Mouse (Mus musculus): ENCODE measurements at regions not wholly inside any gene's neighbourhood (a gene's known extent, or its start where the extent isn't known, plus 50 kb on each side); places are given as distances from the start of the nearest gene placed in this dataset.

DNA sequence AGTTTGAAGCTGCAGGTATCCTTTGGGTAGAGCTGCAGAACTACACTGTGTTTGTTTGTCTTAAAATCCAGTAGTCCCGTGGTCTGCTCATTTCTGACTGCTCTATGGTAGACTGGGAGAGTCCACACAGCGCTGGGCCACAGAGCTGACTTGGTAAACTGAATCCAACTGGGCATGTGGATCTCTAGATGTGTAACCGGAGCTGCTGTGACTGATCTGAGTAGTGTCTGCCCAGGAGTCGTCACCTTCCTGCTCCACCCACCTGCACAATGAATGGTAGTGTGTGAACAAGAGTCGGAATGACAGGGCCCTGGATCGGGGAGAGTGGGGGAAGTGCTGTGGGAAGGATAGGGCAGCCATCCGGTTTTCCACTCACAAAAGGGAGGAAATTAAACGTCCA lies 87.5 kb upstream of the Fam3c start:
- DNase-seq (ENCODE audit: low spot score): peak; percentile 27

DNA sequence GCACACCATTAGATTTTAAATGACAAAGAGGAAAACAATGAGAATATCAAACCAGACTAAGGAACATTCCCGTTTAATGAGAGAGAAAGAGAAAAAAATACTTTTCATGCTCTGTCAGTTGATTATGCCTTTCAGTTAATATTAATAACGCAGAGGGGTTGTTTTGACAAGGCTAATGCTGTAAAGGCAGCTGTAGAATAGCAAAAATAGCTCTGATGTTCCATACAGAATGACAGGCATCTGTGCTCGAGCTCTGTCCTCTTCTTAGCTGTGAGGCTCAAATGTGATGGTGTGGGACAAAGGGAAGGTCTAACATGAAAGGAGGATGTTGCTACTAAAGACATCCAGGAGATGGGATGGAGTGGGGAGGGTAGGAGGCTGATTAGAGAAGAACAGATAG lies 87.1 kb upstream of the Fam3c start:
- DNase-seq (ENCODE audit: low spot score): no peak

DNA sequence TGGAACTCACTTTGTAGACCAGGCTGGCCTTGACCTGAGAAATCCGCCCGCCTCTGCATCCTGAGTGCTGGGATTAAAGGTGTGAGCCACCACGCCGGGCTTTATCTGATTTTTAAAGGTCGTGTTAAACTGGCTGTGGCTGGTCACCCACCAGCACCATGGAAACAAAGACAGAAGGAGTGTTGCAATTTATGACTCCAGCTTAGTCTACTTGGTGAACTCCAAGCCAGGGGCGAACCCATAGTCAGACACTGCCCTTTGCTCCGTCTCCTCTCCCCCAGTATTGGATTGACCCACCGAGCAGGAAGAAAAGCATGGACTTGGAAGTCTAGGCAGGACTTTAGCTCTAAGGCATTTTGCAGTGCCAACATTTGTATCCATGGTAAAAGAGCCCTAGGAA lies 86.5 kb upstream of the Fam3c start:
- no peak for DNase-seq (ENCODE audit: low spot score)

DNA sequence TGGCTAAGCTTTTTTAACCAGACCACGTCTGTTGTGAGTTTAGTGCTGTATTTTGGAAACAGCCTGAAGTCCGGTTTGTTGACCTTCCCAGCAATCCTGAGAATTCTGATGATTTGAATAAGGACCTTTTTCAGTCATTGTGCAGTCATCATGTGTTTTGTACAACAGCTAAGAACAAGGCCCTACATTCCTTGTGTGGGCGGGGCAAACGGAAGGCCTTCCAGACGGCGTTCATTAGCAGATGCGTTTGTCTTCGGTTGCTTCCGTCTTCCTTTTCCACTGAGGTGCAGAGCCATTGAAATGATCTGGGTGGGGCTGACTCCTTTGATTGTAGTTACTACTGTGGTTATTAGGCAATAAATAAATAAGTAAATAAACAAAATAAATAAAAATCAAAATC lies 83.8 kb upstream of the Fam3c start:
- DNase-seq (ENCODE audit: low spot score): no peak

DNA sequence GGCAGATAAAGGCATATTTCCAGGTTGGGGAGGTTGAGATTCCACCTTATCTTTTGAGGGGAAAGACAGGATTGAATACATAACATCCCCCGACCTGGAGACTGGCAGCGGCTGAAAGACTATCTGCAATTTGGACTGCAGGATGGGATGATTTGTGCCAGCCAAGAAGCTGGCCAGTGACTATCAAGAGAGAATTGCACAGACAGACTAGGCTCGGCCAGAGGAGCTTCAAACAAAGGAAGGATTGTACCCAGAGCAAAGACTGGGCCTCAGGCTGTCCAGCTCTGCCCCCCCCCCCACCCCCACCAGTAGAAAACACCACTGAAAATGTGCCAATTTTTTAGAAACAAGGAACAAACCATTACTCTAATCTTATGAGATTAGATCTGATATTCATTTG lies 73.0 kb upstream of the Fam3c start:
- DNase-seq (ENCODE audit: low spot score): no peak

DNA sequence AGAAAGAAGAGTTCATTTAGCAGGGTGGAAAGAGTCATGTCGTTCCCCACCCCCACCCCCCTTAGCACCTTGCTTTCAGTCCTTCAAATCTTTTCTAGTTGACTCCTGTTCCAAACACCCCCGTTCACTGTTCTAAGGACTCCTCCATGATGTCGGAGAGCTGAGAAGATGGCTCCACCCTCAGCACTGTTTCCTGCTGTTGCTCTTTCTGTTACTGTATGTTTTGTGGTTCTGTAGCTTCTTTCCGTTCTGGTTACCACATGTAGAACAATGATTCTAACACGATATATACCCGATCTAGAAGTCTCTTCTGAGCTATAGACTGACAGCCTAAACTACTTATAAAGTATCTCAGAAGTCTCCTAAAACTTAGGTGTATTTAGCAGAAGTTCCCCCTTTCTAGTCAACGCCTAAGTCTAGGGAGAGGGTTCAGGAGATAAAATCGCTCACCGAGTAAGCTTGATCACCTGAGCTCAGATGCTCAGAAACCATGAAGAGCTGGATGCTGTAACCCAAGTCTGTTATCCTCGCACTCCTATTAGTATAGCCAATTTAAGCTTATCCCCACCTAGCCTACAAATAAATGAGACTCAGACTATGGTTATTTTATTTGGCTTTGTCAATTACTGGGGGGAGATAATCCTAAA lies 68.2 kb upstream of the Fam3c start:
- no peak for DNase-seq (ENCODE audit: low spot score)

DNA sequence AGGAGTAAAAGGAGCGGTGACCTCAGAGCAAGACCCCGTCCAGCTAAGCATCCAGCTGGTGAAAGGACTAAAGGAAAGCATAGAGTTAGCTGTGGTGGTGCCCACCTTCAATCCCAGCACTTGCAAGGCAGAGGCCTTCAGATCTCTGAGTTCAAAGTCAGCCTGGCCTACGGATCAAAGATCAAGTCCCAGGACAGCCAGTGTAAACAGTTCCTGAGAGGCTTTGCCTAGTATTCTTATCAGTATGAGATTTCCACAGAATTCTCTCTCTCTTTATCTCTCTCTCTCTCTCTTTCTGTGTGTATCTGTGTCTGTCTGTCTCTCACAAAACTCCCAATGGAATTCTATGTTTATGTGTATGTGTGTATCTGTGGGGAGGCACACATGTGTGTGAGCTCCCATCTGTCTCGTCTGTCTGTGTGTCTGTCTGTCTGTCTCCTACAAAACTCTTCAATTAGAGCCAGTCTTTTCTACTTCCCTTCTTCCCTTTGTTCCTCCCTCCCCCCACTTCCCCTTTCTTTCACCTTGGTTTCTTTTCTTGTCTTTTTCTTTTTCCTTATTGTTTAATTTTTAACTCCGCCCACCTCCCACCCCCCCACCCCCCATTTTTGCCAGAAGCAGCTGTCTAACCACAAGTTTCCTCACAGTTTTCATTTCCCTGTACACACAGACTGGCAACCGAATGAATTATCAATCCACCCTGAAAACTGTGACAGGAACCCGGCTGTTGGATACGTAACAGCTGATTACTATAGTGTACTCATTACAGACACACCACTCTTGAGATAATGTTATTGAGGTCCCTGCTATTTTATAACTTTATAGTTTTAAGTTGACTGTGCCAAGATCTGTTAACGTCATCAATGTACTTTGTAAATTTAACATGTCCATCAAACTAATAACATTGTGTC lies 67.3 kb upstream of the Fam3c start:
- DNase-seq (ENCODE audit: low spot score): no peak

DNA sequence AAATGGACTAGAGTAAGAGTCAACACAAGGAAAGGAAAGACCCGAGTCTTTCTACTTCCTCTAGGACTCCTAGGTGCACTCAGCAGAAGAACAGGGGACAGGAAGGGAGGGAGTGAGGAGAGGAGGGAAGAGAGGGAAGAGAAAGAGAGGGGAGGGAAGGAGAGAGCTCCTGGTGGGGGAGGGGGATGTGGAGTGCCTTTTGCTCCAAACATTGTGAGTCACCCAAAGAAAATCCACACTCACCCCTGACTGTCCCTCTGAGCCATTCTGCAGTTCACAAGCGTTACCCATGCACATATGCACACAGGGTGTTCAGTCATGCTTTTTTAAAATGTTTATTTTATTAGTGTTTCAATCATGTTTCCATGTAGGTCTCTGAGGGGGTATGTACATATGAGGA lies 65.5 kb upstream of the Fam3c start:
- no peak for DNase-seq (ENCODE audit: low spot score)

DNA sequence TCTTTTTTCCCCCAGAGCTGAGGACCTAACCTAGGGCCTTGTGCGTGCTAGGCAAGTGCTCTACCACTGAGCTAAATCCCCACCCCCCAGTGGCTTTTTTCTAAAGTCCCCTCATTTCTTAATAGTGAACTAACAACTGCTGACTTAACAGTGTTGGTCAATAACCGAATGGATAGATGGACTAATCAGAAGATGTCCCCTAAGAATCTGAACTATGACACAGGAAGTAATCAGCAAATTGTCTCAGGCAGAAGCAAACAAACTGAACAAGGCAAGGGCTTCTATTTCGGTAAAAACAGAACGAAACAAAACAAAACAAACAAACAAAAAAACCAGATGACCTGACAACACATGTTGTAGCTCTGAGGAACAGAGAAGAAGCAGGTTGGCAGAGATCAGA lies 62.2 kb upstream of the Fam3c start:
- no peak for DNase-seq (ENCODE audit: low spot score)

DNA sequence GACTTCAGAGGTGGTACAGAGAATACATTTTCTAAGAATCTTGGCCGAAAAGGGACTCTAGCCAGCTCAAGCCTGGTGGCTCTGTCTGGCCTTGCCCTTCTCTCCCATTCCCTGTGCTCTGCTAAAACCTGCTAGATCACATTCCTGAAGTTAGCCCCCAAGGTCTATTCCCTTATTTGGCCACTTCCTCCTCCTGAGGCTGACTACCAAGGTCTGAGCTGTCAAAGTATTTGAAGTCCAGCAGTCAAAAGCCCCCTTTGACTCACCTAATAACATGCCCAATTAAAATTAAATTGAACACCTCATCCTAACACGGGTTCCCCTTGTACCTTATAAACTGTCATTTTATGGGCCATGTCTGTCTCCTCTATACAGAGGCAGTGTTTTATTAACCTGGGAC lies 61.1 kb upstream of the Fam3c start:
- peak; percentile 40 for DNase-seq (ENCODE audit: low spot score)

DNA sequence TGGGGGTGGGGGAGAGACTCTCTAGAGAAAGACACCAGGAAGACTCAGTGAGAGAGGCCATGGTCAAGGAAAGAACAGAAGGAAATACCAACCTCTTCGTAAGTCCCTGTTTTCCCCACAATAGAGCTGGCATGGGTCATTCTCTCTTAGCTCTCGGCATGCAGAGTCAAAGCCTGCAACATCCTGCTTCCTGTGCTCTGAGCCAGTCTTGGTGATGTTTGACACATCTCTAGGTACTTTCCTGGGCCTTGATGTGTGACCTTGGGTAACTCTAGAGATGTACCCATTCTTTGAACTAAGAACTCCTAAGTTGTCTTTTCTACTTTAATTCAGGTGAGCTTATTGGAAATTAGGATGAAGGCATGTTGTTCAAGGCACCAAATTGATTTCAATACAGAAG lies 55.8 kb upstream of the Fam3c start:
- no peak for DNase-seq (ENCODE audit: low spot score)

DNA sequence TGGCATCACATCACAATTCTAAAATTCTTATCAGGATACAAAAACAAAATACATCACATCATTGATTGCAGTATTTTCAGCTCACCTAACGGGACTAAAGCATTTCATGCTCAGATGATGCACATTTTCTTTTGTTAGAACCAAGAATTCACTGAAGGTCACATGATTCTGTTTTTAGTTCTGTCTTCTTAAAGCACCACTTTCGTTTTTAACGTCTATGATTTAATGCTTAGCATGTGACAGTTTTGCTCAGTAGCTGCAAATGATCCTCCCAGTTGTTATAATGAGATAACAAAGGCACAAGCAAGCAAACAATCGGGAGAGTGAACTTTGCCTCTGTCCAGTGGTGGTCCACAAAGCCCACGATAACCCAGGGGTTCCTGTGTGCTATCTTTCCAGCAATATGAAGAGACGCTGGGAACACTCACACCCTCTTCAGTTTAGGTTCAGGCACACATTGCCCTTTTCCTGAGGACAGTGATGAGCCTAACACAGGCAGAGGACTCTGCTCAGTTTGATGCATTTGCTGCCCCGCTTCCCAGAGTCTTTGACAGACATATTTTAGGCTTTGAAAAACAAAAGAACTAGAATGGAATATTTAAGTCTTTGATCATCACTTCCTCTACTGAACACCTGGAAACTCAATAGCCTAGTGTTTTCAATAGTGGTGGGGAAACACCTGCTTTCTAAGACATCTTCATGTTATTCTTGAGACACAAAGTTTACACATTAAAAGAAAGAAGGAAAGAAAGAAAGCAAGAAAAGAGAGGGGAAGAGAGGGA lies 53.0 kb upstream of the Fam3c start:
- DNase-seq (ENCODE audit: low spot score): no peak
